Mouse (Mus musculus): ENCODE results near the gene Naa16. TPM values are rescaled to one million over a fixed set of nuclear protein-coding genes. Genes with fewer than 3 reads are reported as not detected.

The Naa16 gene
- polyA plus RNA-seq, 1 experiment from 2014 or later = 26.2 TPM

GRCm38 (mm10) chr14:79393289-79393688 is 2.7 kb upstream of the Naa16 start:
- no peak overlapping the region for H3K9ac ChIP-seq (replicated peaks)
- H3K4me2 ChIP-seq (replicated peaks) = no peak overlapping the region
- no peaks in the 10 kb centered on the region for H3K36me3 ChIP-seq
- no peaks in the 10 kb centered on the region for H3K27me3 ChIP-seq
- 90% methylated on average over 1 of the region's 1 CpGs for WGBS
- ATAC-seq = no peak
- H3K4me3 ChIP-seq (replicated peaks) = no peak overlapping the region
- no peak overlapping the region for H3K27ac ChIP-seq
- H3K4me1 ChIP-seq (replicated peaks) = peaks cover 17% of the 10 kb centered on the region
- H3K9me3 ChIP-seq = no peaks in the 10 kb centered on the region

GRCm38 (mm10) chr14:79389438-79390264 is 927 bp downstream of the Naa16 start:
- Histone ChIP-seq H3K9me3 (no peaks in the 10 kb centered on the region), H3K9ac (replicated peaks) (peak overlapping the region; percentile 78), H3K27ac (peak overlapping the region; percentile 95), H3K36me3 (0 out of 2 replicates have a peak, but pooled peaks cover 4% of the 10 kb centered on the region), H3K4me1 (replicated peaks) (peaks cover 14% of the 10 kb centered on the region), H3K27me3 (no peaks in the 10 kb centered on the region), H3K4me2 (replicated peaks) (peak overlapping the region; percentile 60), H3K4me3 (replicated peaks) (peak overlapping the region; percentile 70)
- under 1% methylated on average over 16 of the region's 16 CpGs for WGBS
- ATAC-seq = peak; percentile 5; the same call in 1 of the 2 replicates

GRCm38 (mm10) chr14:79388304-79388703 is 2.3 kb downstream of the Naa16 start:
- peaks cover 14% of the 10 kb centered on the region for H3K4me1 ChIP-seq (replicated peaks)
- H3K4me2 ChIP-seq (replicated peaks) = no peak overlapping the region
- H3K36me3 ChIP-seq = 0 out of 2 replicates have a peak, but pooled peaks cover 4% of the 10 kb centered on the region
- no peaks in the 10 kb centered on the region for H3K9me3 ChIP-seq
- 96% methylated on average over 3 of the region's 3 CpGs for WGBS
- no peak overlapping the region for H3K27ac ChIP-seq
- H3K9ac ChIP-seq (replicated peaks) = no peak overlapping the region
- ATAC-seq = no peak
- H3K4me3 ChIP-seq (replicated peaks) = no peak overlapping the region
- no peaks in the 10 kb centered on the region for H3K27me3 ChIP-seq

- Histone ChIP-seq H3K36me3 (peaks cover 19% of the 10 kb centered on the region), H3K9me3 (no peaks in the 10 kb centered on the region), H3K4me1 (replicated peaks) (no peaks in the 10 kb centered on the region), H3K4me2 (replicated peaks) (no peak overlapping the region), H3K4me3 (replicated peaks) (no peak overlapping the region), H3K27me3 (no peaks in the 10 kb centered on the region), H3K9ac (replicated peaks) (no peak overlapping the region), H3K27ac (no peak overlapping the region)
- ATAC-seq = no peak
- WGBS = 92% methylated on average over 7 of the region's 7 CpGs
Measured at GRCm38 (mm10) chr14:79383120-79383519, 7.5 kb downstream of the Naa16 start.

GRCm38 (mm10) chr14:79377041-79377440 is 13.5 kb downstream of the Naa16 start:
- no peak overlapping the region for H3K4me3 ChIP-seq (replicated peaks)
- H3K27me3 ChIP-seq = no peaks in the 10 kb centered on the region
- no peak overlapping the region for H3K4me2 ChIP-seq (replicated peaks)
- H3K9me3 ChIP-seq = no peaks in the 10 kb centered on the region
- no peak overlapping the region for H3K27ac ChIP-seq
- H3K4me1 ChIP-seq (replicated peaks) = no peaks in the 10 kb centered on the region
- ATAC-seq = no peak
- H3K9ac ChIP-seq (replicated peaks) = no peak overlapping the region
- peaks cover 21% of the 10 kb centered on the region for H3K36me3 ChIP-seq

- Histone ChIP-seq H3K4me1 (replicated peaks) (no peaks in the 10 kb centered on the region), H3K9me3 (no peaks in the 10 kb centered on the region), H3K27me3 (no peaks in the 10 kb centered on the region), H3K36me3 (peaks cover 27% of the 10 kb centered on the region), H3K4me2 (replicated peaks) (no peak overlapping the region), H3K9ac (replicated peaks) (no peak overlapping the region), H3K27ac (no peak overlapping the region), H3K4me3 (replicated peaks) (no peak overlapping the region)
- ATAC-seq = no peak
- WGBS = 95% methylated on average over 2 of the region's 2 CpGs
Measured at GRCm38 (mm10) chr14:79358055-79358454, 32.5 kb downstream of the Naa16 start.

GRCm38 (mm10) chr14:79346384-79346783 is 44.2 kb downstream of the Naa16 start:
- no peaks in the 10 kb centered on the region for H3K4me1 ChIP-seq (replicated peaks)
- no peak overlapping the region for H3K4me2 ChIP-seq (replicated peaks)
- ATAC-seq = no peak
- H3K27ac ChIP-seq = no peak overlapping the region
- H3K9me3 ChIP-seq = no peaks in the 10 kb centered on the region
- peaks cover 36% of the 10 kb centered on the region for H3K36me3 ChIP-seq
- 88% methylated on average over 3 of the region's 3 CpGs for WGBS
- no peak overlapping the region for H3K4me3 ChIP-seq (replicated peaks)
- H3K27me3 ChIP-seq = no peaks in the 10 kb centered on the region
- no peak overlapping the region for H3K9ac ChIP-seq (replicated peaks)

GRCm38 (mm10) chr14:79335613-79336012 is 55.0 kb downstream of the Naa16 start:
- Histone ChIP-seq H3K4me1 (replicated peaks) (peaks cover 6% of the 10 kb centered on the region; the same call in 1 of the 2 replicates), H3K27ac (no peak overlapping the region), H3K9ac (replicated peaks) (no peak overlapping the region), H3K4me2 (replicated peaks) (no peak overlapping the region), H3K36me3 (peaks cover 37% of the 10 kb centered on the region), H3K4me3 (replicated peaks) (no peak overlapping the region), H3K9me3 (no peaks in the 10 kb centered on the region), H3K27me3 (no peaks in the 10 kb centered on the region)
- no peak for ATAC-seq
- WGBS = 98% methylated on average over 3 of the region's 3 CpGs

GRCm38 (mm10) chr14:79331936-79332335 is 58.6 kb downstream of the Naa16 start:
- H3K4me3 ChIP-seq (replicated peaks) = no peak overlapping the region
- H3K27me3 ChIP-seq = no peaks in the 10 kb centered on the region
- 71% methylated on average over 7 of the region's 7 CpGs for WGBS
- peaks cover 18% of the 10 kb centered on the region for H3K36me3 ChIP-seq
- peaks cover 6% of the 10 kb centered on the region; the same call in 1 of the 2 replicates for H3K4me1 ChIP-seq (replicated peaks)
- no peak overlapping the region for H3K27ac ChIP-seq
- no peak overlapping the region for H3K4me2 ChIP-seq (replicated peaks)
- no peaks in the 10 kb centered on the region for H3K9me3 ChIP-seq
- no peak for ATAC-seq
- no peak overlapping the region for H3K9ac ChIP-seq (replicated peaks)

- peak overlapping the region; percentile 37 for H3K4me2 ChIP-seq (replicated peaks)
- H3K9me3 ChIP-seq = no peaks in the 10 kb centered on the region
- peak; percentile 36; the same call in 1 of the 2 replicates for ATAC-seq
- H3K9ac ChIP-seq (replicated peaks) = no peak overlapping the region
- 47% methylated on average over 16 of the region's 16 CpGs for WGBS
- peaks cover 10% of the 10 kb centered on the region for H3K36me3 ChIP-seq
- H3K27ac ChIP-seq = no peak overlapping the region
- H3K27me3 ChIP-seq = no peaks in the 10 kb centered on the region
- H3K4me1 ChIP-seq (replicated peaks) = peaks cover 6% of the 10 kb centered on the region; the same call in 1 of the 2 replicates
- H3K4me3 ChIP-seq (replicated peaks) = peak overlapping the region; percentile 18; the same call in 1 of the 2 replicates
Measured at GRCm38 (mm10) chr14:79330944-79331561, 59.5 kb downstream of the Naa16 start.

- no peak overlapping the region for H3K27ac ChIP-seq
- H3K4me2 ChIP-seq (replicated peaks) = no peak overlapping the region
- H3K9me3 ChIP-seq = no peaks in the 10 kb centered on the region
- WGBS = 31% methylated on average over 5 of the region's 5 CpGs
- ATAC-seq = no peak
- no peaks in the 10 kb centered on the region for H3K36me3 ChIP-seq
- H3K4me1 ChIP-seq (replicated peaks) = peaks cover 6% of the 10 kb centered on the region
- no peaks in the 10 kb centered on the region for H3K27me3 ChIP-seq
- no peak overlapping the region for H3K9ac ChIP-seq (replicated peaks)
- no peak overlapping the region for H3K4me3 ChIP-seq (replicated peaks)
Measured at GRCm38 (mm10) chr14:79327033-79327432, 63.5 kb downstream of the Naa16 start.

- ATAC-seq = no peak
- H3K4me2 ChIP-seq (replicated peaks) = no peak overlapping the region
Measured at GRCm38 (mm10) chr14:79324112-79324840, 66.3 kb downstream of the Naa16 start.

More at GRCm38 (mm10) chr14:79324112-79324840, 66.3 kb downstream of the Naa16 start:
- Histone ChIP-seq H3K9me3 (no peaks in the 10 kb centered on the region), H3K27ac (no peak overlapping the region), H3K4me3 (replicated peaks) (no peak overlapping the region), H3K27me3 (no peaks in the 10 kb centered on the region), H3K36me3 (no peaks in the 10 kb centered on the region), H3K4me1 (replicated peaks) (no peaks in the 10 kb centered on the region; the same call in 1 of the 2 replicates), H3K9ac (replicated peaks) (no peak overlapping the region)
- WGBS = 84% methylated on average over 10 of the region's 10 CpGs
